Mouse (Mus musculus) ES-E14 (cell line): ENCODE results near the gene Emc4. TPM values are rescaled to one million over a fixed set of nuclear protein-coding genes. Genes with fewer than 3 reads are reported as not detected.

Experiments used
- DNase-seq: peaks from one replicate; pipeline ENCODE4 v3.0.0-alpha.2; 2013; ENCODE audit warnings: low read depth, low spot score
- H3K27ac ChIP-seq: 2 replicates; pipeline ENCODE4 v1.5.1; 2012; ENCODE audit warnings: low read depth, mild to moderate bottlenecking, low read length, moderate library complexity, mixed read lengths; ENCODE audit not compliant: poor library complexity, insufficient read depth, severe bottlenecking
- H3K36me3 ChIP-seq: 2 replicates; pipeline ENCODE4 v1.6.1; 2012; ENCODE audit warnings: mild to moderate bottlenecking, low read length, moderate library complexity, mixed read lengths; ENCODE audit not compliant: control insufficient read depth, poor library complexity, insufficient read depth, severe bottlenecking
- H3K4me1 ChIP-seq, 2 experiments: fragments of 150-350 bp in 1 of 2; sonication (generic) in 1 of 2; 2 replicates each; pipeline ENCODE4 v1.6.1; 2012; ENCODE audit warnings: low read length in 2 of 2, mild to moderate bottlenecking in 1 of 2, mixed read lengths in 1 of 2; ENCODE audit not compliant: control insufficient read depth in 2 of 2, insufficient read depth in 2 of 2, poor library complexity in 1 of 2
- H3K4me3 ChIP-seq, 2 experiments: fragments of 150-350 bp in 1 of 2; sonication (generic) in 1 of 2; 2 replicates each; pipeline ENCODE4 v1.5.1; 2012; ENCODE audit warnings: low read length in 2 of 2, low read depth in 1 of 2, mild to moderate bottlenecking in 1 of 2, mixed read lengths in 1 of 2; ENCODE audit not compliant: insufficient read depth in 1 of 2, poor library complexity in 1 of 2, severe bottlenecking in 1 of 2
- H3K9ac ChIP-seq: 2 replicates; pipeline ENCODE4 v1.6.1; 2012; ENCODE audit warnings: low read depth, mild to moderate bottlenecking, low read length, mixed read lengths; ENCODE audit not compliant: poor library complexity, insufficient read depth, severe bottlenecking
- H3K9me3 ChIP-seq: fragments of 150-350 bp; sonication (generic); 2 replicates; pipeline ENCODE4 v1.6.1; 2012; ENCODE audit warnings: low read depth, mild to moderate bottlenecking, low read length; ENCODE audit not compliant: control insufficient read depth, insufficient read depth
- CHD2 ChIP-seq: IDR thresholded peaks from 2 replicates; pipeline ENCODE4 v1.6.1; 2014; ENCODE audit warnings: mild to moderate bottlenecking, low read depth, low read length, inconsistent platforms
- HCFC1 ChIP-seq: IDR thresholded peaks from 2 replicates; pipeline ENCODE4 v1.6.1; 2012; ENCODE audit warnings: low read length, inconsistent platforms, borderline replicate concordance; ENCODE audit not compliant: insufficient read depth
- MAFK ChIP-seq: IDR thresholded peaks from 2 replicates; pipeline ENCODE4 v1.6.1; 2014; ENCODE audit warnings: mild to moderate bottlenecking, low read depth, low read length, inconsistent platforms; ENCODE audit not compliant: insufficient read depth
- ZC3H11A ChIP-seq: IDR thresholded peaks from 2 replicates; pipeline ENCODE4 v1.6.1; 2012; ENCODE audit warnings: low read depth, mild to moderate bottlenecking, inconsistent platforms, low read length, borderline replicate concordance
- ZNF384 ChIP-seq: IDR thresholded peaks from 2 replicates; pipeline ENCODE4 v1.6.1; 2012; ENCODE audit warnings: low read depth, low read length, inconsistent platforms
- in situ Hi-C, 2 experiments: fragments of 600-800 bp; cut with MboI; formaldehyde crosslinking; loops; one replicate each; pipeline ENCODE4 v1.15.1; 2025; ENCODE audit warnings: low sequenced_read_pairs in 2 of 2, inconsistent platforms in 1 of 2; ENCODE audit not compliant: unreplicated experiment in 2 of 2
- total RNA-seq: library from RNA; depleted of rRNA; stranded (reverse); fragments of 300-350 nt; gene quantifications from 2 replicates; pipeline ENCODE4 v1.2.3, GENCODE M21; 2012

Emc4 gene
- total RNA-seq, 1 experiment: 153 TPM

DNA sequence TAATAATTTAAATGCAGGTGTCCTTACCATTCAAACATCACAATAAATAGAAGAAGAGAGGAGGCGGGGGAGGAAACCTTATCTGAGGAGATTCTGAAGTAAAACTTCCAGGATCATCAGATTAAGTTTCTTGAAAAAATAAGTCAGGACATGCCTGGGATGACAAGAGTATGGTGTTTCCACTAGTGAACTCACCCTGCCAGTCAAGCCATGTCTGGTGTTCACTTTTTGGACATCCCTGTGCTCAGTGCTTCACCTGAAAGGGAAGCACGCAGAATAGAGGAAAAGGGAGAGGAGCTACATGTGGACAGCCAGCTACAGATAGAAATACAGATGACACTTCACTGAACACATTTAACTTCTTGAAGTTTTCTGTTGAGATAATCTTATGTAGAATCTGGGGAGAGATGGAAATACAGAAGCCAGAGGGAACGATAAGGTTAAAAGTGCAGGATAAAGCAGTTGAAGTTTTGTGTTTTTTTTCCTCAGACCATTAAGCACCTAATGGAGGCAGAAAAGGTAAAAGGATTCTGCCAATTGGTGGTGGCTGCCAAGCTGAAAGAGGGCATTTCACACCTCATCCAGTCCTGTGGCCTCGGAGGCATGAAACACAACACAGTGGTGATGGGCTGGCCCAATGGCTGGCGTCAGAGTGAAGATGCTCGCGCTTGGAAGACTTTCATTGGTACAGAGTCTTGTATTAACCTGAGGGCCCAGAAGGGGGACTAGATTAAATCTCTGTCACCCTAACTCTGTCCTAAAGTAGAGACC is 14.0 kb downstream of the Emc4 start:
- H3K4me1 ChIP-seq: no peaks in the 10 kb centered on the region
- TF ChIP-seq HCFC1 (no peak), ZNF384 (no peak), MAFK (no peak), CHD2 (no peak), ZC3H11A (no peak)
- H3K4me3 ChIP-seq: no peak overlapping the region
- peaks cover 3% of the 10 kb centered on the region for H3K36me3 ChIP-seq
- no peaks in the 10 kb centered on the region for H3K9me3 ChIP-seq
- H3K9ac ChIP-seq: no peak overlapping the region
- no peak overlapping the region for H3K27ac ChIP-seq
- in situ Hi-C loops: no loop called here
- no peak for DNase-seq

DNA sequence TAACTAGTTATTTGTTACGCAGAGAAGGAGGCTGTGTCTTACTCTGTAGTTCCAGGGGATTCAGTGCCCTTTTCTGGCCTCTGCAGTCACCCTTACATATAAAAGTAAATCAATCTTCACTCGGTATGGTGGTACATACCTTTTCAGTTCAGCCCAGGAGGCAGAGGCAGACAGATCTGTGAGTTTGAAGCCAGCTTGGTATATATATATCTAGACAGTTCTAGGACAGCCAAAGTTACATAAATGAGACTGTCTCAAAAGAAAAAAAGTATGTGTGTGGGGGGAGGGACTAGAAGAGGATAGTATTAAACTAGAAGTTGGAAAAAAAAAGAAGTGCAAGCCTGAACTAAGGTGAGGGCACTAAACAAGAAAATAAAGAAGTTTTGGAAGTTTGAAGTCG is 19.6 kb downstream of the Emc4 start:
- Histone ChIP-seq H3K27ac (no peak overlapping the region), H3K4me3 (no peak overlapping the region), H3K36me3 (no peaks in the 10 kb centered on the region), H3K9me3 (no peaks in the 10 kb centered on the region), H3K9ac (no peak overlapping the region), H3K4me1 (no peaks in the 10 kb centered on the region)
- TF ChIP-seq HCFC1 (no peak), ZC3H11A (no peak), MAFK (no peak), CHD2 (no peak), ZNF384 (no peak)
- DNase-seq: no peak
- in situ Hi-C loops: no loop called here

DNA sequence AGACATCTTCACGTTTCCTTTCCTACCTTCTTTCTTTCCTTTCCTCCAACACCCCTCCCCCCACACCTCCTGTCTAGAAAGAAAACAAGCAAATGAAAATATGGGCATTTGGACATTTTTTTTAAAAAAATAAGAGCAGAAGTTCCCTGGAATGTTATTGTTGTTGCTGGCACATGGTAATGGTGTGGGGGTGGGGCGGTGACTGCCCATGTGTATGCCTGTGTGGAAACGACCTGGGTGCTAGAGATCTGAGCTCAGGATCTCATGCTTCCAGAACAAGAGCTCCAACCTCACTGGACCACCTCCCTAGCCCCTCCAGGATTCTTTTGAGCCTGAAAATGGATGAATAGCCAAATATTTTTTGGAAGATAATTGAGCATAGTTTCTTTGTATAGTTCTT is 26.7 kb downstream of the Emc4 start:
- H3K9ac ChIP-seq: no peak overlapping the region
- H3K27ac ChIP-seq: no peak overlapping the region
- no peak overlapping the region for H3K4me3 ChIP-seq
- TF ChIP-seq HCFC1: no peak
- no peak for TF ChIP-seq CHD2
- TF ChIP-seq ZNF384: no peak
- TF ChIP-seq ZC3H11A: no peak
- TF ChIP-seq MAFK: no peak
- DNase-seq: no peak
- H3K9me3 ChIP-seq: no peaks in the 10 kb centered on the region
- H3K36me3 ChIP-seq: peaks cover 3% of the 10 kb centered on the region; the same call in 1 of the 2 replicates
- no peaks in the 10 kb centered on the region for H3K4me1 ChIP-seq
- in situ Hi-C loops: no loop called here

DNA sequence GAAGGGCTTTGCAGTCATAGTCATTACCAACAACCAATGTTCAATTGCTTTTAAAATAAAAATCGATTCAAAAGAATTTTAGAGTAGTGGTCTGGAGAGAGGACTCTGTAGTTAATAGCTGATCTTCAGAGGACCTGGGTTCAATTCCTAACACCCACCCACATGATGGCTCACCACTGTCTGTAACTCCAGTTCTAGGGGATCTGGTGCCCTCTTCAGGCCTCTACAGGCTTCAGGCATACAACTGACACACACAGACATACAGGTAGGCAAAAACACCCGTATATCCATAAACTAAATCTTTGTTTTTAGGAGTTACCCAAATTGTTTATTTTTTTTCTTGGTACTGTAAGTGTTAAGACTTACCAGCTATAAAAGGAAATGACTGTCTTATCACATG is 28.1 kb downstream of the Emc4 start:
- no peak for DNase-seq
- Histone ChIP-seq H3K4me1 (no peaks in the 10 kb centered on the region), H3K36me3 (peaks cover 3% of the 10 kb centered on the region; the same call in 1 of the 2 replicates), H3K4me3 (no peak overlapping the region), H3K9me3 (no peaks in the 10 kb centered on the region), H3K9ac (no peak overlapping the region), H3K27ac (no peak overlapping the region)
- no peak for TF ChIP-seq ZC3H11A
- TF ChIP-seq MAFK: no peak
- TF ChIP-seq ZNF384: no peak
- TF ChIP-seq CHD2: no peak
- TF ChIP-seq HCFC1: no peak
- in situ Hi-C loops: no loop called here
